Mouse (Mus musculus) liver, postnatal 0 days (tissue): Measurements from ENCODE around the gene Triap1.

Experiments used
- CTCF ChIP-seq: sonication (generic); IDR thresholded peaks from 2 replicates; pipeline ENCODE4 v1.5.1; 2016; ENCODE audit warnings: antibody characterized with exemption, low read depth
- EP300 ChIP-seq: IDR thresholded peaks from 2 replicates; pipeline ENCODE4 v1.6.1; 2016; ENCODE audit warnings: antibody characterized with exemption, low read depth, mild to moderate bottlenecking

GRCm38 (mm10) chr5:115294173-115294572, 46.9 kb upstream of the Triap1 start:
- peak; percentile 48 for TF ChIP-seq CTCF
- TF ChIP-seq EP300: no peak
